Mouse (Mus musculus): Measurements from ENCODE around the gene Hhipl1.

Hhipl1 gene

DNA sequence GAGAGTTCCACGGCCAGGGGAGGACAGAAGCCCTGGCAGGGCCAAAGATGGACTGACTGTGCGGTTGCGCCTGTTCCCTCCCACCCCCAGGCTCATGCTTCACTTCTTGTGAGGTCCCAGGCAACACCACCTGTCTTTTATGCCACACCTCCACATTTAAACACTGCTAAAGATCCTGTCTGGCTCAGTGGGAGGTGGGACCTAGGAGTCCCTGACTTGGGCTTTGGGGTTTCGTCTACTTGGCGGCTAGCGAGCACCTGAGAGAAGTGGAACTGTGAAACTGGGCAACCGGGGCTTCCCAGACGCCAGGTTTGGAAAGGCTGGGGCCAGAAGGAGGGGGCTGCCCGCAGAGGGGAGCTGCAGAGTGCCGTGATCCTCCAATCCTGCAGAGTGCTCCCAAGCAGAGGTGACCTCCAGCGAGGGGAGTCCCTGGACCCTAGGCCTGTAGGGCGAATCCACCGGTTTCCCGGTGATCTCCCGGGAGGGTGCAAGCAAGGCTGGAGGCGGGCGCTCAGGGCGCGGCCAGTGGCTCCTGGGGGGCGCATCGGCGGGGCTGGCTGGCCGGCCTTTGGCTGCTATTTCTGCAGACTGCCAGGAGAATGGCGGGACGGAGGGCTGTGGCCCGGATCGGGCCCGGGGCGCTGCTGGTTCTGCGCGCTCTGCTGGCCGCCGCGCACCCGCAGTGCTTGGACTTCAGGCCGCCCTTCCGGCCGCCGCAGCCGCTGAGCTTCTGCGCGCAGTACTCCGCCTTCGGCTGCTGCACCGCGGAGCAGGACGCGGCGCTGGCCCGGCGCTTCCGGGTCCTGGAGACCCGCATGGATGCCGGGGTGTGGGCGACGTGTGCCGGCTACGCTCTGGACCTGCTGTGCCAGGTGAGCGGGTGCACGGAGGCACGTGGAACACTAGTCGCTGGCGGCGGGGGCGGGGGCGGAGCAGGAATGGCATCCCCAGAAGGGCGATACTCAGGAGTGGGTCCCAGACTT is at the start of gene Hhipl1:
Gene Hhipl1, plus strand, starts transcription at position 459 of the 983 bp plus-strand sequence.
- in situ Hi-C loops (cut with MseI, MboI), result no loop called here

GRCm38 (mm10) chr12:108256734-108257133 is 49.3 kb upstream of the Hhipl1 start:
- in situ Hi-C loops (cut with MseI, MboI), result no loop called here

- in situ Hi-C loops (cut with MseI, MboI), result no loop called here
These were observed 46.6 kb upstream of the Hhipl1 start for GRCm38 (mm10) chr12:108259322-108260049.

DNA sequence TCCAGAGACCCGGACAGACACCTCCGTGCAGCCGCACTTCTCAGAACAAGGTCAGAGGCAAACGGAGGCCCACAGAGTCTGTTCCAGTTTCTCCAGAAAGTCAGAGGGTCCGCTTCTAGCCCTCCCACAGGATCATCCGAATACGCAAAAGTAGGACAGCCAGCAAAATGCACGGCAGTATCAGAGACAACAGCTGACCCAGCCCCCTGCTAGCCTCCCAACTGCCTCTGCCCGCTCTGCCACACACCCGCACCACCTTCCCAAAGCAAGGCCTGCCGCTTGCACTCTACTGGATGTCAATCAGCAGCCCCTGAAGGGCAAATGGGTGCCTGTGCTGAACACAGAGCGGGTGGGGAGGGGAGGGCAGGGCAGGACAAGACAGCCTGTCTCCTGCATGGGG is 45.1 kb upstream of the Hhipl1 start:
- in situ Hi-C loops (cut with MseI, MboI), result no loop called here

DNA sequence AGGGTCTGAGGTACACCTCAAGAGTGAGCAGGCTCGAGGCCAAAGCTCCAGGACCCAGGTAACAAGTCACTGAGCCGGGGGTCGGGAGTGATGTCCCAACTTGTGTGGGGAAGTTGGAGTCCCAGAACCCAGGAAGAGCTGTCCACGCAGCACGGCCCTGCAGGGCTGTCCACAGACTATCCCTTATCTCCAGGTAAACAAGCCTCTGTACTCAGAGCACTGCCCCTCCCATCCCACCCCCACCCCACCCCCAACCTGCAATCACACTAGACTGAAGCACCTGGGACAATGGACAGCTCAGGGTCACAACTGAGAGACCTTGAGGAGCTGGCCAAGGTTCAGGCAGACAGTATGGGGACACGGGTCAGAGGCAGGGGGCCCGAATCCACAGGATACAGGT is 41.2 kb upstream of the Hhipl1 start:
- in situ Hi-C loops (cut with MseI, MboI), result no loop called here

- in situ Hi-C loops (cut with MseI, MboI), result no loop called here
These were observed 40.0 kb upstream of the Hhipl1 start for GRCm38 (mm10) chr12:108265831-108266619.

DNA sequence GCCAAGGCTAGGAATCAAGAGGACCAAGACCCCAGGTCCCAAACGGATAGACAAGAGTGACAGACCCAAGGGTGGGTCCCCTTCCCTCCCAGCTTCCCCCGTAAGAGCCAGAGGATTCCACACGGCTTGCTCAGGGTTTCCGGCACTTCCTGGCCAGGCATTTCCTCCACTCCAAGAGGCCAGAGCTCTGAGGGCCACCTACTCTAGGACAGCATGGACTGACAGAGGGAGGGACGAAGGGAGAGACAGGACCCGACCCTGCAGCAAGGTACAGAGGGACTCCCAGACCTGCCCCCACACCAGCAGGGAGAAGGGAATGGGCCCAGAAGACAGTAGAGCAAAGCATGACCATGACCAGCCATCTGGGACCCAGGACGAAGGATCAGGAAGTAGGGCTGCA is 38.4 kb upstream of the Hhipl1 start:
- in situ Hi-C loops (cut with MseI, MboI), result no loop called here

- in situ Hi-C loops (cut with MseI, MboI), result no loop called here
These were observed 37.1 kb upstream of the Hhipl1 start for GRCm38 (mm10) chr12:108268970-108269369.

GRCm38 (mm10) chr12:108269699-108270098 is 36.4 kb upstream of the Hhipl1 start:
- in situ Hi-C loops (cut with MseI, MboI), result no loop called here

DNA sequence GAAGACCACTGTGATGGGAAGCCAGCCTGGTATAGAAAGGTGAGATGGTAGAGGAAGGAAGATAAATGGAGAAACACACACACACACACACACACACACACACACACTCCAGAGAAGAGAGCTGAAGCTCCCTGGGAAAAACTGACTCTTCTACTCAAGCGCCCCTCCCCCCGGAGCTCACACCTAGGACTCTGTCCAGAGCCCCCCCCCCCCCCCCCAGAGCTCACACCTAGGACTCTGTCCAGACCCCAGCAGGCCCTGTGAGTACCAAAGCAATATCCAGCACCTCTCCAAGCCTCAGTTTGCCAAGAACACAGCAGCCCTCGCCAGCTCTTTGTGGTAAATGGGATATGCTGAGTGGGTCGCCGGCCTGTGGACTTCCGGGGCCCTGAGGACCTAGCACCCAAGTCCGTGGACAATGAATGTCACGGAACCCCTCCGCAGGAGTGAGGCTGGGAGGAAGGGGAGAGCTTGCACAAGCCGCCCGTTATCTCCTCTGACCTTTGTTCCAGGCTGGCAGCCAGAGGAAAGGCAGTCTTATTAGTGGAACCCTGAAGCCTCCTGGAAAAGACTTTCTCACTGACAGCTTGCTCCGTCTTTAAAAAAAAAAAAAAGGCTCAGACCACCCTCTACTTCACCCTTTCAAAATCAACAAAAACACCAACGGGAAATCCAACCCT is 35.7 kb upstream of the Hhipl1 start:
- in situ Hi-C loops (cut with MseI, MboI), result no loop called here

- in situ Hi-C loops (cut with MseI, MboI), result no loop called here
These were observed 34.5 kb upstream of the Hhipl1 start for GRCm38 (mm10) chr12:108271351-108272142.

- in situ Hi-C loops (cut with MseI, MboI), result no loop called here
These were observed 33.9 kb upstream of the Hhipl1 start for GRCm38 (mm10) chr12:108272143-108272635.

DNA sequence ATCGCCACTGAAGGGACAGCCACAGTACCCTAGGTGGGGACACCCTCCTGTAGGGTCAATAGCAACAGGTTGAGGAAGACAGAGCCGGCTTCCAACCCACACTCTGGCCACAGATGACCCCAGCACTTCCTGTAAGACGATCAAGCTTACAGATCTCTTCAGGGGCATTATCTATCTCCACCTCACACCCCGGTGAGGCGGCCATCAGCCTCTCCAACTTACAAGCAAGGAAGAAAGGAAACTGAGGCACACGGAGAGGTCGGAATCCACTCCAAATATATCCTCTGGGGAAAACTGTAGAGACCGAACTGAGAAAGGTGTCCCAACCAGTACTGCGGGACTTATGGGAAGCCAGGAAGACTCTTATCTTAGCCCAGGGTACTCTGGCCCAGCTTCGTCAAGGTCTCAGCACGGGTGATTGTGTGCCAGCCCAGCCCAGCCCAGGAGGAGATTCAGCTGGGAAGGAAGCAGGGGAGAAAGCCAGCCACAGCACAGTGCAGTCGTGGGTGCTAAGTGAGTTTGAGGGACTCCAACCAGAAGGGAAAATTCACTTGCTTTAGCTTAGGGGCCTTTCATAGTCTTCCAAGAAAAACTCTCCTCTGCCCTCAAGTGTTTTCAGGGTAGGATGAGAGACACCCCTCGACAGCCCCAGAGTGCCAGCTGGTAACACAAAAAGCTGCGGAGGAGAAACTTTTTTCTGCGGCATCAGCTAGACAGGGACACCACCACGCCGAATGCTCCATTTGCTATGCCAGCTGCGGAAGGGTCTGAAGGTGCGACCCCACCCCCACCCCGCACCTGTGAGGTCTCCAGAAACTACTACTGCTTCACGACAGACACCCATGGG is 32.4 kb upstream of the Hhipl1 start:
- in situ Hi-C loops (cut with MseI, MboI), result no loop called here

DNA sequence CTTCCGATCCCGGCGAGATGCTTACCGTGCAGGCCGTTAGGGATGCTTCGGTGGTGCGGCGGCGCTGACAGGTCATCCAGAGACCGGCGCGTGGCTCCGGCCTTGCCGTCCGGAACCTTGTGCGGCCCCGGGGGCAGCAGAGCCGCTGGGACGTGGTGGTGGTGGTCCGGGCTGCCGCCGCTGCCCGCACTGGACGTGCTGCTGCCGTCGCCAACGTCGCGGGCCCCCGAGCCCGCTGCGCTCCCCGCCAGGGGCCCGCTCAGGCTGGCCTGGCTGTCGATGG is 31.8 kb upstream of the Hhipl1 start:
- in situ Hi-C loops (cut with MseI, MboI), result no loop called here

GRCm38 (mm10) chr12:108274661-108275507 is 31.2 kb upstream of the Hhipl1 start, which contains the start of gene Ccdc85c:
Gene Ccdc85c (minus strand): TSS chr12:108275425.
- in situ Hi-C loops (cut with MseI, MboI), result no loop called here

- in situ Hi-C loops (cut with MseI, MboI), result no loop called here
These were observed 30.6 kb upstream of the Hhipl1 start for GRCm38 (mm10) chr12:108275508-108275890.

DNA sequence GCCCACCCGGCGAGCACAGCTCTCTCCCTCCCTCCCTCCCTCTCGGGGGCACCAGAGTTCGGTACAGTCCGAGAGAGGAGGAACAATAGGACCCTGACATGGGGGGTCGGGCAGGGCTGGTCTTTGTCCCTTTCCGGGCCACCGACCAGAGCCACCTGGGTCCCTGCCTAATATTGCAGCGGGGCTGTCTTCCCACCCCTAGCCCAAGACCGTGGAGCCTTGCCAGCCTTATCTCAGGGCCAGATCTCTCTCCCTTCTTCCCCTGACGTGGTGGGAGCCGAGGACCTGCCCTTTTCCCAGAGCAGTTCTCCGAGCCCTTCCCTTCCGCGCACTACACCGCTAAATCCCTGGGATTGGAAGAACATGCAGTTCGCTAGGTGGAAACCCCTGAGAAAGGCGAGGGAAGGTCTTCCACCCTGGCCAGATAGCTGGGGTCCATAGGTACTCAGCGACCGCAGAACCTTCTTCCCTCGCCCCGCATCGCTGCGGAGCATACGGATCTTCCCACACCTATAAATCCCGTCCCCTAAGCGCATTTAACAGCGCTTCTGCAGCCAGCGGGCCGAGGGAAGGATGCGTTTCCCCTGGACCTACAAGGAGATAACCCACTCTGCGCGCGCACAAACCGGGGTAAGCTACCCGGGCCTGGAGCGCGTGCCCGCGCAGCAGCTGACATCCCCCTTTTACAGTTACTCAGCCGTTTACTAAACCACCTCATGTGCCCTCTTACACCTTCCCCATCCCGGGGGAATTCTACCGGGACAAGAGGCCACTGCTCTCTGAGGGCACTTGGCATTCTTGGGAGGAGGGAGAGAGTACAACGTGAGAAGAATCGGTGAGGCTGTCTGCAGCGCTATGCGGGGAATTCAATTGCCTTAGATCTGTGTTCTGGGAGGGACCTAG is 29.9 kb upstream of the Hhipl1 start:
- in situ Hi-C loops (cut with MseI, MboI), result no loop called here
